Mouse (Mus musculus): ENCODE measurements around the gene Plekha1.

DNA sequence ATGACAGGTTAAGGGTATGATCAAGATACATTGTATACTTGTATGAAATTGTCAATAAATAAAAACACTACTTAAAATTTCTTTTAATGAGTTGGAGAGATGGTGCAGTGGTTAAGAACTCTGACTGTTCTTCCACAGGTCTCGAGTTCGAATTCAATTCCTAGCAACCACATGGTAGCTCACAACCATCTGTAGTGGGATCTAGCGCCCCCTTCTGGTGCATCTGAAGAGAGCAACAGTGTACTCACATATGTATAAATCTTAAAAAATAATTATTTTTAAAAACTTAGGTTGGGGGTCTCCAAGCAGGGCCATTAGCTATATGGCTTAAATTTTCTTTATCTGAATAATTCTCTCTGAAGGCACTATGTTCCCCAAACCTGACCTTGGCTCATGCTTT is 64.8 kb downstream of the Plekha1 start:
- no peak for TF ChIP-seq ZC3H11A (IDR thresholded peaks at IDR 0.05; ENCODE audit: borderline replicate concordance, low read depth, low read length)
- TF ChIP-seq CHD2 (IDR thresholded peaks at IDR 0.05; ENCODE audit: low read depth, low read length), result no peak
- no peak for TF ChIP-seq MAFK (IDR thresholded peaks at IDR 0.05; ENCODE audit: insufficient read depth, low read depth, low read length)

All from ES-E14 (cell line).